Mouse (Mus musculus) fibroblast of lung, adult 2 months (primary cell): ENCODE measurements around the gene Gm3776.
A peak's percentile ranks its signal among the peaks of the same experiment; 100 is the strongest.
"Not testable (repeated sequence)": the region's sequence is repeated elsewhere in the genome, so short reads cannot be mapped to it uniquely, and the experiment has no call there.

Experiments used
- DNase-seq: peaks from one replicate; pipeline ENCODE4 v3.0.0-alpha.2; 2011; ENCODE audit warnings: low read depth

Gene Gm3776

GRCm38 (mm10) chr9:78256914-78257313, at the start of gene Gm3776:
Gene Gm3776, plus strand, starts transcription at chr9:78257129.
- DNase-seq: not testable (repeated sequence)

DNA sequence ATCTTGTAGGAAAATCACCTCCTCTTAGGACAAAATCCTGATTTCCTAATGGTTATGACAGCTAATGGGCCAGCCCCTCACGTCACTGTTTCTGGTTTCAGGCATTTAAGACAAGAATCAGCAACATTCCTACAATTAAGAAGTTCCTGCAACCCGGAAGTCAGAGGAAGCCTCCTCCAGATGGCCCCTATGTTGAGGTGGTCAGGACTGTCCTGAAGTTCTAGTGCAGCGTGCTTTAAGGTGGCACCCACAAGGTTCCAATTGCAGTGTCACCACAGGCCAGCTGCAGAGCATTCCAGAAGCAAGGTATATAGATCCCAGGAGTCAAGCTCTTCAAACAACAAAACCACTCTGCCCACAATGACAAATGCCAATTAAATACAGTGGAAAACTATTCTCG, 48.0 kb upstream of the Gm3776 start:
- DNase-seq: no peak

- no peak for DNase-seq
These were observed 46.9 kb upstream of the Gm3776 start for GRCm38 (mm10) chr9:78210079-78210478.

- no peak for DNase-seq
These were observed 46.1 kb upstream of the Gm3776 start for GRCm38 (mm10) chr9:78210821-78211220.

DNA sequence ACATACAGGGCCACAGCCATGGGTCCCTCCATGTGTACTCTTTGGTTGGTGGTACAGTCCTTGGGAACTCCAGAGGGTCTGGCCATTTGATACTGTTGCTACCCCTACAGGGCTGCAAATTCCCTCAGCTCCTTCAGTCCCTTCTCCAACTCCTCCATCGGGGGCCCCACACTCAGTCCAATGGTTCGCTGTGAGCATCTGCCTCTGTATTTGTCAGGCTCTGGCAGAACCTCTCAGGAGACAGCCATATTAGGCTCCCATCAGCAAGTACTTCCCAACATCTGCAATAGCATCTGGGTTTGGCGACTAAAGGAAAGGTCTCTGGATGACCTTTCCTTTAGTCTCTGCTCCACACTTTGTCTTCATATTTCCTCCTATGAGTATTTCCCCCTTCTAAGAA, 45.4 kb upstream of the Gm3776 start:
- no peak for DNase-seq

GRCm38 (mm10) chr9:78212341-78213049, 44.4 kb upstream of the Gm3776 start:
- DNase-seq: no peak

DNA sequence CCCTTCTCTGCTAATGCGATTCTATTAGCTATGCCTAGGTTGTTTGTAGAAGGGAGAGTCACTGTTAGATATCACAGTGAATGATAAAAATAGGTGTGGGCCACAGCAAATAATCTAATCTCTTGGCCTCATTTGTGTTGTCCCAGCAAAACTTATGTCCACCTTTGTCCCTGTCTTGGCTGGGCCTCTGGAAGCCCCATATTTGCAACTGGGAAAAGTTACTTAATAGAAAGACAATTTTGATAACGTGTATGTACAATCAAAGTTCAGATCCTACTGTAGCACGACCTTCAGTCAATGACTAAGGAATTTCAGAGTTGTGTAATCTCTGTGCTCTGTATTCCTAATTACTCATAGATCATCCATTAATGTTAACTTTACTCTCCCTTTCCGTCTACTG, 39.9 kb upstream of the Gm3776 start:
- no peak for DNase-seq

DNA sequence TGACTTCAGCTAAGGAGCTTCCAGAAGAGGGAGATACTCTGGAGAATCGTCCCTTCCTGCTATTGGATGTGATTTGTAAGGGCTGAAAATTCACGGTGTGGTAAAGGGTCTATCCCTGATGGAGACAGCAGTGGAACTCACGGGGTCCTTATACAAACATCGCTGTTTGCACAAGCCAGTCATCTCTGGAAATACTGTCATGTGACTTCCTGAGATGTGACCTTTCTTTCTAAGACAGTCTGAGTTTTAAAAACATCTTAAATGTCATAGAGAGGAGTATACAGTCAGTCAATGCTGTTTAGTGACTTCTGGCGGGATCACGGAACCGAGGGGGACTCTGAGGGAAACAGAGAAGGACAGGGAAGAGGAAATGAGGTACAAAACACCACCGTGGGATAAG, 34.3 kb upstream of the Gm3776 start:
- no peak for DNase-seq

DNA sequence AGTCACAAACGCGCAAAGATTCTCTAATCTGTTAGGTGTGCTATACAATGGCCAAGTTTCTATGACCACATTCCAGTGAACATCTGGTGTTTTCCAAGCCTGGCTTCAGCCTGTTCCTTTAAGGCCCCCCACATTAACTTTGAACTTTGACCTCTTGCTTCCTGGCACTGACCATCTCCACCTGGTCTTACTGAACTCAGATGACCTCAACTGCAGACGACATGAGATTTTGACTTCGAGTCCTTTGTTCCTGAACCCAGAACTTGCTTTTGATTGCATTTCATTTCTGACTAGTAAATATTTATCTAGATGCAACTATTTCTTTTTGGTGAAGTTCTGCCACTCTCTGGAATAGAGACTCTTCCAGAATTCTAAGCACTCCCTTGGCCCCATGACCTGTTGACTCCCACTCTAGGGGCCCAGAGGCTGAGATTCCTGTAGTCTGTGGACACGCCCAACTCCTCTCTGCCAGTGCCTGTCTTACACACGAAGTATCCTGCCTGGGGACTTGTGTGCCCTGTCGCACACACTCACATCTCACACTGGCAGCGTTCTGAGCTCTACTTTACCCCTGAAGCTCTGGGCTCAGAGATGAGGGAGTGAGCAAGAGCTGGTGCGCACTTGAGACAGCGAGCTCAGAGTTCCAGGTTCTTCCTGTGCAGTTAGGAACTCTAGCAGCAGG, 33.6 kb upstream of the Gm3776 start:
- DNase-seq: no peak

DNA sequence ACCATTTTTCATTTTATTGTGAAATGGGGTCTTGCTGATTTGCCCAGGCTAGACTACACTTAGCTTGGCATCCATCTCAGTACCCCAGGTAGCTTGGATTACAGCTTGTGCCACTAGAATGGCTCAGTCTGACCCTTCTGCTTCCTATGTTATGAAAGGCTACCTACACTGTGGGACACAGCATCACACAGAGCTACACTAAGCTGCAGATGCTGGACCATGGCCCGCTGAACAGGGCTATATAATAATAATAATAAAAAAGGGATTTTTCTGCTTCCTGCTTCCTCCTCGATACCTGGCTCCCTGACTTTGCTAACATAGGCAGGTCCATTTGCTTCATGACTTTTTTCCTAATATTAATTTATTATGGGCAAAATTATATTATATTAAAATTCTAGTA, 32.5 kb upstream of the Gm3776 start:
- no peak for DNase-seq

GRCm38 (mm10) chr9:78225304-78225703, 31.6 kb upstream of the Gm3776 start:
- DNase-seq: no peak

DNA sequence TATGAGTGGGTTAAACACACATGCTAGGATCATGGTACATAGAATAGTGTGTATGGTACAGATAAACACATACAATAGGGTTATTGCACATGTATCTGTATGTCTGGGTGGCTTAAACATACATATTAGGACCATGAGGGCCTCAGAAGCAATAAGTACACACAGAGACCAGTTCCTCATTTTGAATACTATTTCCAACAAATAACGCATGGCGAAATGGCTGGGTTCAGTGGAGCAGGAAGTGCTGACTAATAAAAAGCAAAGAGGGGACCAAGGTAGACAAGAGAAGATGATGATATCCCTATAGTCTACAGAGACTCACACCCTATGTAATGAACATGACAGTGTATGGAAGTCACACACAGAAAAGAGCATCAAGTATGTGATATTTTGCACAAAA, 28.8 kb upstream of the Gm3776 start:
- DNase-seq: no peak

DNA sequence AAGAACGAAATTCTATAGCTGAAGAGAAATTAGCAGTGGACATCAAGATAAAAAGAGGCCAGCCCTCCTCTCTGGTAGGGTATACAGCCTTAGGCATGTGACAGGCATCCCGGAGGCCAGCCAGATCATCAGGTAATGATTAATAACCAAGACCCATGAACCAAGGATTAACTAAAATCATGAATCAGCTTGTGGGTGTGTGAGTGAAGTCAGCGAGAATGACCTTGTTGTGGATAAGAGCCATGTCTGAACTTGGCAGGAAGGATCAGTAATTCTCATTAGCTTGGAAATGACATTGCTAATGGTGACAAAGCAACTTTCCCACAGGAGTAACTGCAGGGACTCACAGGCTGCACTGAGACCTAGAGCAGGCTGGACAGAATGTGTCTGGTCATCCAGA, 27.3 kb upstream of the Gm3776 start:
- DNase-seq: peak; percentile 11

- not testable (repeated sequence) for DNase-seq
These were observed 26.5 kb upstream of the Gm3776 start, which contains the start of gene Gsta1 for GRCm38 (mm10) chr9:78230461-78230860. Gene Gsta1, plus strand, starts transcription at chr9:78230656.

DNA sequence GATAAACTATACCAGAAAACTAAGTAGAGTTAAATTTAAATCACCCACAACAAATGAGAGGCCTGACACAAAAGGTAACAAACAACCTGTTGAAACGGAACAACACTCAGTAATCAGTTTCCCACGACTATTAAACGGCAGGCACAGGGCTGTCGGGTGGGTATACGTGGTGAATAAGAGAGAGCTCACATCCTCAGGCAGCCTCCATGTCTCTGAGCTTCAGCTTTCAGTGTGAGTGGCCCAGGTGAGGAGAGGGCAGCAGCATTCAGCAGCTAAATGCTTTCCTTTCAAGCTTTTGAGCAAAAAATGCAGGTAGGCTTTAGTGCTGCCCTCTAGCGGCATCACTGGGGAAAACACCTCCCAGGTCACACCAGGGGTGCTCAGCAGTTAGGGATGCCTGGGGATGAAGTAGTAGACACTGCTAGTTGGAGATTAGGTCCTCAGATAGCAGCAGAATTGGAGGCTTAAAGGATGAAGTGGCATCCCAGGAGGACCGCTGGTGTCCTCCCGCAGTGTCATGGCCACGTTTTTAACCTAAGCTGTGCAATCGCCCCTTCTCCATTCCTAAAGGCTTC, 23.7 kb upstream of the Gm3776 start:
- DNase-seq: not testable (repeated sequence)

GRCm38 (mm10) chr9:78255683-78256470, 1.1 kb upstream of the Gm3776 start:
- DNase-seq: peak; percentile 58

DNA sequence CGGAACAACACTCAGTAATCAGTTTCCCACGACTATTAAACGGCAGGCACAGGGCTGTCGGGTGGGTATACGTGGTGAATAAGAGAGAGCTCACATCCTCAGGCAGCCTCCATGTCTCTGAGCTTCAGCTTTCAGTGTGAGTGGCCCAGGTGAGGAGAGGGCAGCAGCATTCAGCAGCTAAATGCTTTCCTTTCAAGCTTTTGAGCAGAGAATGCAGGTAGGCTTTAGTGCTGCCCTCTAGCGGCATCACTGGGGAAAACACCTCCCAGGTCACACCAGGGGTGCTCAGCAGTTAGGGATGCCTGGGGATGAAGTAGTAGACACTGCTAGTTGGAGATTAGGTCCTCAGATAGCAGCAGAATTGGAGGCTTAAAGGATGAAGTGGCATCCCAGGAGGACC, 2.8 kb downstream of the Gm3776 start:
- DNase-seq: not testable (repeated sequence)

DNA sequence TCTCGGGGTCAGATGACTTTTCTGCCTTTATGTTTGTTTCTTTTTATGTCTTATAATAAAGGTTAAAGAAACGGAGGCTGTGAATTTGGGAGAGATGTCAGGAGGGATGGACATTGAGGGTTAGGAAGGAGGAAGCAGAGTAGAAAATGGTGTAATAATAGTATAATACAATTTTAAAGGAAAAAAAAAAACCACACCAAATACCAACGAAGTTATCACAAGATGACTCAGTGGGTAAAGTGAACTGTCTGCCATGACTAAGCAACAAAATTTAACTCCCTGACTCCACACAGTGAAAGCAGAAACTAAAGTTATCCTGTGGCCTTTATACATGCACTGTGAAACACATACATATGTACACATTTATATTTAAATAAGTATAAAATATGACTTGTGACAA, 14.0 kb downstream of the Gm3776 start:
- not testable (repeated sequence) for DNase-seq

DNA sequence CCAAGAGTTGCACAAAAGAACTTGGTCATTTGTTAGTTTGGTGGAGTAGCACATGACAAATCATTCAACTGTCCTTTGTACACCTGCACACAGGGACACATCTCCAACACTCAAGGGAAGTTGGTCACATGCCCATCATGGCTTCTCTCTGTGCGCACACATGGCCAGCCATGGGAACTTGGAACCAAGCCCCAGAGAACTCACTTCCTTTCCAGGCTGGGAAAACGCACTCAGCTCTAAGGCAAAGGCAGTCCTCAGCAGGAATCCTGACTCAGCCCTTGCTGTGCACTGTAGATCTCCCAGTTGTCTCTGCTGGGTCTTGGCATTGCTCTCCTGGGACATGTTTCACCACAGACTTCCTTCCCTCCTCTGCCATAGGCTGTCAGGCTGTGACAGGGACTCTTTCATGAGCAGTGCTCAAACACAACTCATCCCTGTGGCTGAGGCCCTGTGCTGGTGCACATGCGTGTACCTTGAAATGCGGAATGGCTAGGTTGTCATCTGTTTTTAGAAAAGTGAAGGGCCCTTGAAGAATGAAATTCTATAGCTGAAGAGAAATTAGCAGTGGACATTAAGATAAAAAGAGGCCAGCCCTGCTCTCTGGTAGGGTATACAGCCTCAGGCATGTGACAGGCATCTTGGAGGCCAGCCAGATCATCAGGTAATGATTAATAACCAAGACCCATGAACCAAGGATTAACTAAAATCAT, 25.2 kb downstream of the Gm3776 start:
- not testable (repeated sequence) for DNase-seq

DNA sequence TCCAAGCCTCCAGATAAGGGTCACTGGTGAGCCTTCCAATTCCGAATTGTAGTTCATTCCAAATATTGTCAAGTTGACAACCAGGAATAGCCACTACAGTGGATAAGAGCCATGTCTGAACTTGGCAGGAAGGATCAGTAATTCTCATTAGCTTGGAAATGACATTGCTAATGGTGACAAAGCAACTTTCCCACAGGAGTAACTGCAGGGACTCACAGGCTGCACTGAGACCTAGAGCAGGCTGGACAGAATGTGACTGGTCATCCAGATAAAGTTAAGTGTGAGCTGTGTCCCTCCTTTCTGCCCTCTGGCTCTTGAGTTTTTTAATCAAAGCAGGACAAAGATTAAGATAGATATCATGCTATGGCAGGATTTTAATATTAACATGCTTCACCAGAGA, 32.1 kb downstream of the Gm3776 start:
- DNase-seq: not testable (repeated sequence)

DNA sequence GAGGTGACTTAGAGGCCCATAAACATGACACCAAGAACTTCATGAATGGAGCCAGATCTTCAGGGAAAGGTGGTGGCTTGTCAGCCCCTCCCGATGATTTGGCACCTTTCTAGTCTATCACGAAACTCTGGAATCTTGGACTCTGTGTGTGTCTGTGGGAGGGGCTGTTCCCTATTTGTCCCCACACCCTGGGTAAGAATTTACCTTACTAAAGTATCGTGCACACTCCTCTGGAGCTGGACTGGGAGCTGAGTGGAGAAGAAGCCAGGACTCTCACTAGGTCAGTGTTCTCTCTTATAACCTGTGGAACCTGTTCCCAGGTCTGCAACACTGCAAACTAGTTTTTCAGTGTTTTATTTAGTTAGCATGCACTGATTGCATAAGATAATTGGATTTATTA, 32.8 kb downstream of the Gm3776 start, which contains the start of gene Gm10639:
Gene Gm10639, plus strand, starts transcription at position 201 of the 400 bp plus-strand sequence.
- not testable (repeated sequence) for DNase-seq

GRCm38 (mm10) chr9:78292462-78292861, 35.5 kb downstream of the Gm3776 start:
- not testable (repeated sequence) for DNase-seq
